Mouse (Mus musculus) liver, embryonic 11.5 days (tissue): Measurements from ENCODE around the gene Lix1l. TPM values are rescaled to one million over a fixed set of nuclear protein-coding genes. Genes with fewer than 3 reads are reported as not detected.

Source experiments
- polyA plus RNA-seq: library from polyadenylated mRNA; unstranded; fragments of >200 nt; fragmentation: Nextera tagmentation; extraction: Ambion mirVana; gene quantifications from 2 replicates; pipeline ENCODE4 v1.2.1, GENCODE M21; 2014

Gene Lix1l
- polyA plus RNA-seq, 1 experiment from 2014 or later, result 3.1 TPM

Other genes starting within 250 kb of the Lix1l start
- gene BC107364, start 148.8 kb upstream of the Lix1l start, polyA plus RNA-seq, result not detected in 2 replicates
- 0.19 and 0.32 TPM in 2 replicates for gene Hfe2, start 76.0 kb upstream of the Lix1l start, polyA plus RNA-seq
- gene Txnip, start 43.2 kb upstream of the Lix1l start, polyA plus RNA-seq, result 41.1 and 44.0 TPM in 2 replicates
- gene Gm16253, start 24.2 kb upstream of the Lix1l start, polyA plus RNA-seq, result 0.49 and 1.0 TPM in 2 replicates
- 18.6 and 21.5 TPM in 2 replicates for gene Polr3gl, start 7.0 kb upstream of the Lix1l start, polyA plus RNA-seq
- 0.71 and 1.1 TPM in 2 replicates for gene Ankrd34a, start 4.5 kb upstream of the Lix1l start, polyA plus RNA-seq
- 176 and 196 TPM in 2 replicates for gene Rbm8a, start 28.8 kb downstream of the Lix1l start, polyA plus RNA-seq
- gene Pex11b, start 34.2 kb downstream of the Lix1l start, polyA plus RNA-seq, result 29.0 and 36.7 TPM in 2 replicates
- gene Gm42957, start 34.3 kb downstream of the Lix1l start, polyA plus RNA-seq, result 0.14 TPM in 1 of 2 replicates, not detected in the other
- 0.57 and 0.77 TPM in 2 replicates for gene Itga10, start 44.4 kb downstream of the Lix1l start, polyA plus RNA-seq
- gene Ankrd35, start 69.0 kb downstream of the Lix1l start, polyA plus RNA-seq, result 0.32 and 0.40 TPM in 2 replicates
- 19.6 and 21.1 TPM in 2 replicates for gene Pias3, start 95.2 kb downstream of the Lix1l start, polyA plus RNA-seq
- gene Nudt17, start 107.4 kb downstream of the Lix1l start, polyA plus RNA-seq, result 2.4 and 2.5 TPM in 2 replicates
- gene Polr3c, start 126.5 kb downstream of the Lix1l start, polyA plus RNA-seq, result 41.4 and 44.1 TPM in 2 replicates
- 49.6 and 51.5 TPM in 2 replicates for gene Rnf115, start 126.5 kb downstream of the Lix1l start, polyA plus RNA-seq
- 5.4 and 6.0 TPM in 2 replicates for gene Pdzk1, start 228.1 kb downstream of the Lix1l start, polyA plus RNA-seq
- 0.12 and 0.19 TPM in 2 replicates for gene Cd160, start 228.2 kb downstream of the Lix1l start, polyA plus RNA-seq